Mouse (Mus musculus): ENCODE measurements around the gene Nfkbie. TPM values are rescaled to one million over a fixed set of nuclear protein-coding genes. Genes with fewer than 3 reads are reported as not detected.
A peak's percentile ranks its signal among the peaks of the same experiment; 100 is the strongest.

Gene Nfkbie
- total RNA-seq, 2 experiments from 2014 or later: 4.6 to 4.9 TPM

DNA sequence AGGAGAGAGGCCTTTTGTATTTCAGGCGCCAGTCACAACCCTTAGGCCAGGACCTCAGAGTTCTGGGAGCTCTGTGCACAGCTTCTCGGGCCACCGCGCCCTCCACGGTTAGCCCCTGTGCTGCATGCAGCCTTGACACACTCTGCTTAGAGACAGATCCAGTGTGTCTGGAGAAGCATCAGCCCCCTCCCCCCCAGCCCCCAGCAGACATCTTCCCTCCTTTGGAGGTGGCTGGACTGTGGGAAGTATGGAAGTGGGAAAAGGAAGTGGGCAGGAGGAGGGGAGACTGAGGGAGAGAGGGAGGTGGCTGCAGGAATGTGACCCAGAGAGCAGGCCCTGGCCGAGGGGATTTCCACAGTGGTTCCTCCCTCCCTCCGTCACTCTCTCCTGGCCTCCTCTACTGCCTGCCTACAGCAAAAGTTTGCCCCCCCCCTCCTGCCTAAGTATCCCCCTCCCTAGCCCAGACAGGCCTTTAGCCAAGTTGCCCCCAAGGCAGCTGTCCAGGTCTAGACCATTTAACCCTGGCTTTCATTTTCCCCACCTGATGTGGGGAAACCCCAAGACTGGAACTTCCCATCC lies 1.8 kb downstream of the Nfkbie start:
- 0 out of 2 replicates have a peak, but pooled peaks have one; percentile 4 for ATAC-seq (replicated peaks; ENCODE audit: poor library complexity, severe bottlenecking)

DNA sequence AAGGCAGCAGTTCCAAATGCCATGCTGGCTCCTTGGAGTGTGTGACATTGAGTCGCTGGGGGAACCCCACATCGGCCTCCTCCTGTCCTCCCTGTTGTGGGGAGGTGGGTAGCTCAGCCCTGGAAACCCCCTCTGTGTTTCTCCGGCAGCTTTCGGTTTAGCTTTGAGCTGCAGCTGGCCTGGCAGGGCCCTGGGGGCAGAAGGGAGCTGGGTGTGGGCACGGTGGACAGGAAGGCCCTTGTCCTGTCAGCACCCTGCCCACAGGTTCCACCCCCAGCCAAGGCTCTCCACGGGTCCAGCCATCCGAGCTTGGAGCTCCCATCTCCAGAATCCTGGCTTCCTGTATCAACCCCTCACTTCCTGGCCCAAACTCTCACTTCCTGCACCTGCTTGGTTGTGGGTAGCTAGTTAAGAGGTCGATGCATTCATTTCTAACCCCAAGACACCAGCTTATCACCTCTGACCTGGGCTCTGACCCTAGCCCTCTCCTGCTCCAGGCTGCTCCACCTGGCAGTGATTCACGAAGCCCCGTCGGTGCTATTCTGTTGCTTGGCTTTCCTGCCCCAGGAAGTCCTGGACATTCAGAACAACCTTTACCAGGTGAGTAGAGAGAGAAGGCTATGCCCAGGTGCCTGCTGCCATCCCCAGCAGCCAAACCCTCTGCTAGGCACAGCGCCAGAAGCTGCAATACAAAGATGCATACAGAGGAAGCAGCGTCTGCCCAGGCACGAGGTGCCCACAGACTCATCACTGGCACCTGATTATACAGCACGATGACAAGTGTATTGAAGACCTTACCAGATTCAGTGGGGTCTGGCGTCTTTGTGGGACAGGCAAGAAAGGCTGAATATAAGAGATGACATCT lies 2.7 kb downstream of the Nfkbie start:
- ATAC-seq (replicated peaks; ENCODE audit: poor library complexity, severe bottlenecking): peak; percentile 12

DNA sequence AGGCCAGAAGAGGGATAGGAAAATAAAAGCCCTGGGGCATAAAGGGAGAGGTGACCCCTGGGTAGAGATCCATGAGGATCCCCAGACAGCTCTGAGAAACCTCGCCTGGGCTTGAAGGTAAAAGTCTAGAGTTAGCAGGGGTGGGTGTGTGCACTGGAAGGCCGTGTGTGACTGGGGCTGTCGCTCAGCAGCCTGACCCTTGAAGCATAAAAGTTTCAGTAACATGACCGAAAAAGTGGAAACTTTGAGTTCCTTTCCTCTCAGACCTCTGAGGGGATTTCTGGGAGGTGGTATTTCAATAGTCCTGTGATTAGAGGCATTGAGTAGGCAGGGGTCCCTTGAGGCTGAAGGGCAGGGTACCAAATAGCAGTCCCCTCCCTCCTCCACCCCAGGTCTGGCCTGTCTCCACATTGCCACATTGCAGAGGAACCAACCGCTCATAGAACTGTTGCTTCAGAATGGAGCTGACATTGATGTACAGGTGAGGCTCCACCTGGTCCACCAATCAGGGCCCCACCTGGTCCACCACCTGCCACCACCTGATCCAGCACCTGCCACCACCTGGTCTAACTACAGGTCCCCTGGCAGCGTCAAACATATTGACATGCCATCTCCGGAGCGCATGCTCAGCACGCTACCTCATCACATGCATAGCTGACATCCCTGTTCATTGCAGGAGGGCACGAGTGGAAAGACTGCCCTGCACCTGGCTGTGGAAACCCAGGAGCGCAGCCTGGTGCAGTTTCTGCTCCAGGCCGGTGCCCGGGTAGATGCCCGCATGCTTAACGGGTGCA lies 4.4 kb downstream of the Nfkbie start:
- ATAC-seq (replicated peaks; ENCODE audit: poor library complexity, severe bottlenecking): no peak

DNA sequence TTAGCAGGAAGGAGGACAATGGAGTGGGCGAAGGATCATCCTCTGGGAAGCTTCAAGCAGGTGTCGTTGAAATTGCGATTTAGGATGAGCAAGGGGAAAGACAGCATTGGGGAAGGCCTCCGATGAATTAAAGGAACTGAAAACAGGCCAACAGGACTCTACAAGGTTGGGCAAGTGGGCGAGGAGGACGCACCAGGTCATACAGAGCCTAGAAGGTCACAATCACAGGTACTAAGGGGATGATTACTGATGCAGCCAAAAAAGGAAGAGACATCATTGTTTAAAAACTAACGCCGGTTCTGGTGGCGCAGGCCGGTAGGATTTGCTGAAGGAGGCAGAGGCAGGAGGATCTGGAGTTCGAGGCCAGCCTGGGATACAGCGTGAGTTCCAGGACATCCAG lies 7.7 kb downstream of the Nfkbie start:
- no peak for ATAC-seq (replicated peaks; ENCODE audit: poor library complexity, severe bottlenecking)

DNA sequence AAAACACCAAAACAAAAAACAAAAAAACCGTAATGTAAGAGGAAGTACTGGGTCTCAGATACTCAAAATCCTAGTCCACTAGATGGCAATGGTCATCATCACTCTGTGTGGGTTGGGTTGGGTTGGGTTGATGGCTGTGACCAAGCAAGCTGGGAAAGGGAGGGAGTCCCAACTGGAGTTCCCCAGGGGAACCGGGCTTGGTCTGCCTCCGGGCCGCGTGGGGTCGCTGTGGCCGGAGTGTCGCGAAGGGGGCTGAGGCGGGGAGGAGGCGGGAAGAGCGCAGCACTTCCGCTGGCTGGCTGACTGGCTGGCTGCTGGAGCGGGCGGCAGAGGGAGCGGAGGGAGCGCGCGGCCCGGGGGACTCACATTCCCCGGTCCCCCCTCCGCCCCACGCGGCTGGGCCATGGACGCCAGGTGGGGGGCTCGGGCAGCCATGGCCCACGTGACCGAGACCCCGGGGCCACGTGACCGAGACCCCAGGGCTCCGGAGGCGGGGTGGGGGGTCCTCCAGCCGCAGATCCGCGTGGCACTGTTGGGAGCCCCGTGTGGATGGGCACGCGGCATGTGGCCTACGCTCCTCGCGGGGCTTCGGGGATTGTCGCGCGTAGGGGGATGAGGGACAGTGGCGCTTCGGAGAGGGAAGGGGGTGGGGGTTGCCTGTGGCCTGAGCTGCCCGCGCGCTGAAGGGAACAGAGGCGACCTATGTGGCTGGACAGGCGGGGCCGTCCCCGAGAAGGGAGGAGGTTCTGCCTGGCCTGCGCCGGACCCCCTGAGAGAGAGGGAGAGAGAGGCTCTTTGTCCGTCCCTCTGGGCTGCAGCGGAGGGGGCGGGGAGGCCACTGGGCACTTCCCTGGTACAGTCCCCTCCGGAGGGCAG lies 8.4 kb downstream of the Nfkbie start, which contains the start of gene Slc35b2:
Slc35b2 (plus strand) TSS at position 220 of the 876 bp plus-strand sequence.
- peak; percentile 73 for ATAC-seq (replicated peaks; ENCODE audit: poor library complexity, severe bottlenecking)

DNA sequence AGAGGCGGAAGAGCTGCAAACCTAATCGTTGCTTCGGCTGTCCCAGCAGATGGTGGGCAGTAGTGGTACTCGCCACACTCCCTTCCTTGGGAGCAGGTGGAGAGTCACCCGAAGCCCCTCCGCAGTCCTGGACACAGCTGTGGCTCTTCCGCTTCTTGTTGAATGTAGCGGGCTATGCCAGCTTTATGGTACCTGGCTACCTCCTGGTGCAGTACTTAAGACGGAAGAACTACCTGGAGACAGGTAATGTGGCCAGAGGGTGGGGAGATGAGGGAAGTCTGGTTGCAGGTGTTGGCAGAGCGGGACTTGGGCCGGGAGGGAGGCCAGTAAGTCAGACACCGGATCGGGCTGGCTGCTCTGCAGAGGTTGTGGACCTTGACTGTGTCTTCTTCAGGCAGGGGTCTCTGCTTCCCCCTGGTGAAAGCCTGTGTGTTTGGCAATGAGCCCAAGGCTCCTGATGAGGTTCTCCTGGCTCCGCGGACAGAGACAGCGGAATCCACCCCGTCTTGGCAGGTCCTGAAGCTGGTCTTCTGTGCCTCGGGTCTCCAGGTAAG lies 9.1 kb downstream of the Nfkbie start:
- ATAC-seq (replicated peaks; ENCODE audit: poor library complexity, severe bottlenecking): no peak

DNA sequence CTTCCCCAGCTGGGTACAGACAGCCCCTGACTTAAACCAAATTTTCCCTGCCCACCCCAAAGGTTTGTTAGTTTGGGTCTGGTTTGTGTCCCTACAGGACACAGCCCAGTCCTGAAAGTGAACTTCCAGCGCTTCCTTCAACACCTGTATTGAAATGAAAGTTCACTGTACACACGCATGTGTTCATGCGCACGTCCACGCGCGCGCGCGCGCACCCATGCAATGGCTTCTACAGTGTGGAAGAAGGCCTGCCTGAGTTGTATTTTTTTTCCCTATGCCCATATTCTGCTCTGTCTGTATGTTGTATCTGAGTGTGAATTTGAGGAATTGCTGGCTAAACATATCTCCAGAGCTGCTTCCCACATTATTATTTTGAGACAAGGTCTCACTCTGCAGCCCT lies 9.6 kb downstream of the Nfkbie start:
- no peak for ATAC-seq (replicated peaks; ENCODE audit: poor library complexity, severe bottlenecking)

DNA sequence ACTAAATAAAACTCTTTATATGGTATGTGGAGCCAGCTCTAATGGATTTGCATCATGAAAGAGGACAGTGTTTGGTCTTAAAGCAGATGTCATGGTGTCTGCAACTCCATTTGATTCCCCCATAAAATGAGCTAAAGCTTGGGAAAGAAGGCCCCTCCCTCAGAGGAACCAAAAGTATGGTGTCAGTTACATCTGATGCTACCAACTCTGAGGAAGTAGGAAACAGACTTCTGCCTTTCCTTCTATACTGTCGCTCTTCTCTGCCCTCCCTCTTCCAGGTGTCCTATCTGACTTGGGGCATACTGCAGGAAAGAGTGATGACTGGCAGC lies 10.5 kb downstream of the Nfkbie start:
- peak; percentile 4; the same call in 1 of the 2 replicates for ATAC-seq (replicated peaks; ENCODE audit: poor library complexity, severe bottlenecking)

DNA sequence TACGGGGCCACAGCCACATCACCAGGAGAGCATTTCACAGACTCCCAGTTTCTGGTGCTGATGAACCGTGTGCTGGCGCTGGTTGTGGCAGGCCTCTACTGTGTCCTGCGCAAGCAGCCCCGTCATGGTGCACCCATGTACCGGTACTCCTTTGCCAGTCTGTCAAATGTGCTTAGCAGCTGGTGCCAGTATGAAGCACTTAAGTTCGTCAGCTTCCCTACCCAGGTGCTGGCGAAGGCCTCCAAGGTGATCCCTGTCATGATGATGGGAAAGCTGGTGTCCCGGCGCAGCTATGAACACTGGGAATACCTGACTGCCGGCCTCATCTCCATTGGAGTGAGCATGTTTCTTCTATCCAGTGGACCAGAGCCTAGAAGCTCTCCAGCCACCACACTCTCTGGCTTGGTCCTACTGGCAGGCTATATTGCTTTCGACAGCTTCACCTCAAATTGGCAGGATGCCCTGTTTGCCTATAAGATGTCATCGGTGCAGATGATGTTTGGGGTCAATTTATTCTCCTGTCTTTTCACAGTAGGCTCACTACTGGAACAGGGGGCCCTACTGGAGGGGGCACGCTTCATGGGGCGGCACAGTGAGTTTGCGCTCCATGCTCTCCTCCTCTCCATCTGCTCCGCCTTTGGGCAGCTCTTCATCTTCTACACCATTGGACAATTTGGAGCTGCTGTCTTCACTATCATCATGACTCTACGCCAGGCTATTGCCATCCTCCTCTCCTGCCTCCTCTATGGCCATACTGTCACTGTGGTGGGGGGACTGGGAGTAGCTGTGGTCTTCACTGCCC lies 11.1 kb downstream of the Nfkbie start:
- no peak for ATAC-seq (replicated peaks; ENCODE audit: poor library complexity, severe bottlenecking)

DNA sequence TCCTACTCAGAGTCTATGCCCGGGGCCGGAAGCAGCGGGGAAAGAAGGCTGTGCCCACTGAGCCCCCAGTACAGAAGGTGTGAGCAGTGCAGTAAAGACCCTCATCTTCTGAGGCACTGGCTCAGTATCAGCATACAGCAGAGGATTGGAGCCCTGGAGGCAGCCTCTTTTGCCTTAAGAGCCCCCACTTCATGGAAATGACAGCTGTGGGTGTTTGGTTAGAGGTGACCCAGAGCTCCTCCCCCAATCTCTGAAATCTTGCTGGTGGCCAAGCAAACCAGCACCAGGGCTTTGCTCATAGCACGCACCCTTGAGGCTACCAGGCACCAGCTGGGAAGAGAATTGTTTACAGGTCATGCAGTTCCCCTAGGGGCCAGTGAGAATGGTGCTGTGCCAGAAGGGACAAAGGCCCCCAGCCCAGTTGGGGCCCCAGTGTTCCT lies 11.7 kb downstream of the Nfkbie start:
- ATAC-seq (replicated peaks; ENCODE audit: poor library complexity, severe bottlenecking): no peak

DNA sequence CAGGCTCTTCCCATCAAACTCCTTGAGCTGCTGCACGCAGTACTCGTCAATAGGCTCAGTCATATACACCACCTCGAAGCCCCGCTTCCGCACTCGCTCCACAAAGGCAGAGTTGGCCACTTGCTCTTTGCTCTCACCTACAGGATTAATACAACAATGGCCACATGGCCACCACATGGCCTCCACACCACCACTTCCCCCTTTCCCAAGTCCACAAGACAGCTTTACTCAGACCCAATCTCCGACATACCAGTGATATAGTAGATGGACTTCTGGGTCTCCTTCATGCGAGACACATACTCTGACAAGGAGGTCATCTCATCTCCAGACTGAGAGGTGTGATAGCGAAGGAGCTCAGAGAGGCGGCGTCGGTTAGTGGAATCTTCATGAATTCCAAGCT lies 13.5 kb downstream of the Nfkbie start:
- no peak for ATAC-seq (replicated peaks; ENCODE audit: poor library complexity, severe bottlenecking)

DNA sequence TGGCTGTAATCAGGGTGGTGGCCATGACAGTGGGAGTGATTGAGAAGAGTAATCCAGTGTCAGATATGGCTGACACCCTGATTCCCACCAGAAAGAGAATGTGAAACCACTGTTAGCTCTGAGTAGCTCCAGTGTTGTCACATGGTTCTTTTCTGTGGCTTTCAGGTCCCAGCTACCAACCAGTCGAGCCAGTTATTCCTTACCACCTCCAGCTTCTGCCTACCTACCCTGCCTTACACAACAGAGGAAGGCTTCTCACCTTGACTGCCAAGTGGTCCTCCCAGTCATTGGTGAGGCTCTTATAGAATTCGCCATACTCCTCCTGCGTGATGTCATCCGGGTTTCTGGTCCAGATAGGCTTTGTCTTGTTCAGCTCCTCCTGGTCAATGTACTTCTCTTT lies 14.5 kb downstream of the Nfkbie start:
- no peak for ATAC-seq (replicated peaks; ENCODE audit: poor library complexity, severe bottlenecking)

DNA sequence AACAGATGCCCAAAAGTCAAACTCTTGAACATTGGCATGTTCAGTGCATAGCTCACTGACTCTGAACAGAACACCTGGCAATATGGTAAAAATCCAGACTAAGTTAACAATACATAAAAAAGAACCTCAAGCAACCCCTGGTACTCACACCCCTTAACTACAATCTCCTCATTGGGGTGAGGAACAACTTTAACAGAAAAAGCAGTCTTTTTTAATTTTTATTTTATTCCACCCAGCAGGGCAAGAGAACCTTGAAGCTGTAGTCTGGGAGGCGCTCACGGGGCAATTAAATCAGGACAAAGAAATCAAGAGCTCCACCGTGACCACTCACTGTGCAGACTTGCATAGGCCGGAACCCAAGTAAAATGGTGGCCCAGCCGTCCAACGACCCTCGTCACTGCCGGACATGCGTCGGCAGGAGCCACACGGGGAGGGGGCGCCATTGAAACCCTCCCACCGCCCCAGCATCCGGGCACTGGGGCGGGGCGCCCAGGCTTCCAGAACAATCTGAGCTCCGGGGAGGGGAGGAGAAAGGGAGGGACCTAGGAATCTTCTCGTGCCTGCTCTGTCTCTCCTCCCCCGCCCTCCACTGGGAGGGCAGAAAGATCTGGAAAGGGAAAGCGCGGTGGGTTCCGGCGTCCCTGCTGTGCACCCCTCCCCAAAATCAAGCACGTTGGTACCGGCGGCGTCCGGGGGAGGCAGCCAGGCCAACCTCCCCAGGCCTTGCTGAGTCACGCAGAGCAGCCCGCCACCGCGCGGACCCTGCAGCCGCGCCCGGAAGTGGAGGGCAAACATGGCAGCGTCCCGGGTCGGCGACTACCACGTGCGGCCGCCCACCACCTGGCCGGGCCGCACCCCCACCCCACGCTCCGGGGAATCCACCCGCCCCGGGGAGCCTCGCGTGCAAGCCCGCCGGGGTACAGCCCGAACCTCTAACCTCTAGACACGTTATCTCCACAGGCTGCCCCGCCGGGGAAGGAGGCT lies 16.9 kb downstream of the Nfkbie start:
- ATAC-seq (replicated peaks; ENCODE audit: poor library complexity, severe bottlenecking): peak; percentile 38

DNA sequence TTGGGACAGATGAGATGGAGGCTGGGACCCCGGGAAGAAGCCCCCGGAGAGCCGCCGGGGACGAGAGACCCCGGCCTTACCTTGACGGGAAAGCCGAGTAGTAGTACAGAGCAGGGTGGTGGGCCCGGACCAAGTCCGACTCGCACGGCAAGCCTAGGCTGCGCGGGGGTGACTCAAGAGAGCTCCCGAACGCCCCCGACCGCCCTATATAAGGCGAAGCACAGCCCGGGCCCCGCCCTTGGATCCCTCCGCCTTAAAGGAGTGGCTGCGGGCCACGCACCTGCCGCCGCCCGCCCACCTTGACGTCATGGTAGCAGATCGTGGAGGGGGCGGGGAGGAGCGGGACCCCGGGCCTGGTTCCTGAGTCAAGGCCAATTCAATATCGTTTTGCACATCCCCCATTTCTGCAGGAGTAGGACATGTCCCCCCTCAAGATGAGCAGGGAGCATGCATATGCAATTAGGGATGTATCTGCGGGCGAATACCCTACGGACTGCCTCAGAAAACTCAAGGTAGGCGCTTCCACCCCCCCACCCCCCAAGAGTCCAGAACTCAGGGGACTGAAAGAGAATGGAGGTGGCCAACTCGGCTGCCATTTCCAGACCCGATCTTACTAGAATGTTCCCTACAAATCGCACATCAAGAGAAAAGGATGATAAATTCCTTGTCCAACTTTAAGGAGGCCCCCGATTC lies 17.7 kb downstream of the Nfkbie start, which contains the start of gene Hsp90ab1:
Hsp90ab1 (minus strand) TSS at position 185 of the 693 bp plus-strand sequence.
- peak; percentile 64 for ATAC-seq (replicated peaks; ENCODE audit: poor library complexity, severe bottlenecking)

DNA sequence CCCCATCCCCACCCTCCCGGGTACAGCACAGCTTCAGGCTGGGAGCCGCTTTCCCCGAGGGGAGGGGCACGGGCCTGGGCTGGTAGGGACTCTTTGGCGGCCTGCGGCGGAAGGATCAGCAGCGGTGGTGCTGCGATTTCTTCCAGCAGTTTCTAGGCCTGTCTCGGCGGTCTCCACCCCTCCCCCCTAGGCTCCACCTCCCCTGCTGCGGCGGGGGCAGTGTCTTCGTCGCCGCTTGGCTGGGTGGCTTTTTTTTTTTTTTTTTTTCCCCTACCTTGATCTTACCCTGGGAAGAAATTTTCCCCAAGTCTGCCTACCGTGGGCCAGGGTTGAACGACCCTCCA lies 18.2 kb downstream of the Nfkbie start:
- peak; percentile 41 for ATAC-seq (replicated peaks; ENCODE audit: poor library complexity, severe bottlenecking)

DNA sequence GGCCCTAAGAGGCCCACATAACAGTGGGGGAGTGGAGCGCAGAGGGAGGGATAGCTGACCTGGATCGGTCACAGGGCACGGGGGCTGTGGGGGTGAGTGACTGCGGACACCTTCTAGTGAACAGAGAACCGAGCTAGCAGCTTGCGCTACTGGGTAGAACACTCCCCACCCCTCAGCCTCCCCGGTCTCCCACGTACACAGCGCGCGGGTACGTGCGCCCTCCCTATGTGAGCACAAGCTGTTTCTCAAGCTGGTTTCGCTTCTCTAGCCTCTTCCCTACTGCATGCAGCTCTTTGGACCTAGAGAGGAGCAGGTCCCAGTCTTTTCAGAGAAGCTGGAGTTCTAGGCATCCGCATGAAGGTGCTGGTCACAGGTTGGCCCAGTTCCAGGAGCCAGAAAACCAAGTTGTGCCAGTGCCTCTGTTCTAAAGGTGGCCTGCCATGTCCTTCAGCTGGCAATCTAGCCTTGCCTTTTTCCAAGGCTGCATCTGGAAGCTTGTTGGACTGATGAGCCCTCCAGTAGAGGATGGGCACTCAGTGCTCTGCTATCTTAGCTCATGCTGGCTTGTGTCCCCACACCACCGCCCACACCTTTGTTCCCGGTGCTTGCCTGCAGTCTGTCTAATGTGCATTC lies 18.7 kb downstream of the Nfkbie start:
- peak; percentile 45 for ATAC-seq (replicated peaks; ENCODE audit: poor library complexity, severe bottlenecking)
